Mouse (Mus musculus): ENCODE measurements around the gene Vmn2r13. TPM values are rescaled to one million over a fixed set of nuclear protein-coding genes. Genes with fewer than 3 reads are reported as not detected.

The Vmn2r13 gene
- polyA plus RNA-seq, 1 experiment from 2014 or later, result not detected

Other genes starting within 250 kb of the Vmn2r13 start
- not detected in 2 replicates for gene Vmn2r10, start 185.7 kb downstream of the Vmn2r13 start, polyA plus RNA-seq (2014; fragmentation: Nextera tagmentation; extraction: Ambion mirVana)
- gene Vmn2r11, start 132.6 kb downstream of the Vmn2r13 start, polyA plus RNA-seq (2014; fragmentation: Nextera tagmentation; extraction: Ambion mirVana), result not detected in 2 replicates
- not detected in 2 replicates for gene Vmn2r12, start 94.2 kb downstream of the Vmn2r13 start, polyA plus RNA-seq (2014; fragmentation: Nextera tagmentation; extraction: Ambion mirVana)
- gene Vmn2r14, start 32.5 kb upstream of the Vmn2r13 start, polyA plus RNA-seq (2014; fragmentation: Nextera tagmentation; extraction: Ambion mirVana), result not detected in 2 replicates
- not detected in 2 replicates for gene Vmn2r15, start 105.4 kb upstream of the Vmn2r13 start, polyA plus RNA-seq (2014; fragmentation: Nextera tagmentation; extraction: Ambion mirVana)
- not detected in 2 replicates for gene Vmn2r16, start 138.0 kb upstream of the Vmn2r13 start, polyA plus RNA-seq (2014; fragmentation: Nextera tagmentation; extraction: Ambion mirVana)
- gene Vmn2r17, start 227.5 kb upstream of the Vmn2r13 start, polyA plus RNA-seq (2014; fragmentation: Nextera tagmentation; extraction: Ambion mirVana), result not detected in 2 replicates

All from forebrain, embryonic 14.5 days (tissue).